Mouse (Mus musculus): ENCODE data around the gene Gm3072. TPM values are rescaled to one million over a fixed set of nuclear protein-coding genes. Genes with fewer than 3 reads are reported as not detected.
"Not testable (repeated sequence)": the region's sequence is repeated elsewhere in the genome, so short reads cannot be mapped to it uniquely, and the experiment has no call there.

Gene Gm3072
- not detected in 2 replicates for polyA plus RNA-seq (2011; ENCODE audit: insufficient read depth, insufficient read length, low read depth, missing spikeins)

- H3K36me3 ChIP-seq (ENCODE audit: control insufficient read depth, insufficient read depth, low read length, poor library complexity, severe bottlenecking); H3K27ac ChIP-seq (ENCODE audit: insufficient read depth, low read length); H3K4me3 ChIP-seq (ENCODE audit: low read depth, low read length); H3K4me1 ChIP-seq (ENCODE audit: control insufficient read depth, insufficient read depth, low read length); H3K9me3 ChIP-seq (replicated peaks; ENCODE audit: control insufficient read depth, insufficient read depth, low read length, poor library complexity, severe bottlenecking); H3K9ac ChIP-seq (ENCODE audit: low read depth, poor library complexity, severe bottlenecking); H3K27me3 ChIP-seq (ENCODE audit: control insufficient read depth, insufficient read depth, low read length, poor library complexity, severe bottlenecking): not testable (repeated sequence)
Measured at GRCm38 (mm10) chr14:41624512-41624911, at the start of gene Gm3072. Gene Gm3072 (minus strand): TSS chr14:41624612.

- H3K9me3 ChIP-seq (replicated peaks; ENCODE audit: control insufficient read depth, insufficient read depth, low read length, poor library complexity, severe bottlenecking); H3K27ac ChIP-seq (ENCODE audit: insufficient read depth, low read length); H3K4me1 ChIP-seq (ENCODE audit: control insufficient read depth, insufficient read depth, low read length); H3K4me3 ChIP-seq (ENCODE audit: low read depth, low read length); H3K9ac ChIP-seq (ENCODE audit: low read depth, poor library complexity, severe bottlenecking); H3K36me3 ChIP-seq (ENCODE audit: control insufficient read depth, insufficient read depth, low read length, poor library complexity, severe bottlenecking); H3K27me3 ChIP-seq (ENCODE audit: control insufficient read depth, insufficient read depth, low read length, poor library complexity, severe bottlenecking): not testable (repeated sequence)
Measured at GRCm38 (mm10) chr14:41648176-41648575, 23.8 kb upstream of the Gm3072 start.

- not testable (repeated sequence) for H3K27ac ChIP-seq (ENCODE audit: insufficient read depth, low read length); H3K36me3 ChIP-seq (ENCODE audit: control insufficient read depth, insufficient read depth, low read length, poor library complexity, severe bottlenecking); H3K9me3 ChIP-seq (replicated peaks; ENCODE audit: control insufficient read depth, insufficient read depth, low read length, poor library complexity, severe bottlenecking); H3K4me1 ChIP-seq (ENCODE audit: control insufficient read depth, insufficient read depth, low read length); H3K9ac ChIP-seq (ENCODE audit: low read depth, poor library complexity, severe bottlenecking); H3K27me3 ChIP-seq (ENCODE audit: control insufficient read depth, insufficient read depth, low read length, poor library complexity, severe bottlenecking); H3K4me3 ChIP-seq (ENCODE audit: low read depth, low read length)
Measured at GRCm38 (mm10) chr14:41646387-41646786, 22.0 kb upstream of the Gm3072 start, which contains the start of gene Gm3676. Gene Gm3676 (minus strand): TSS chr14:41646487.

GRCm38 (mm10) chr14:41630144-41630543, 5.7 kb upstream of the Gm3072 start:
- not testable (repeated sequence) for H3K27me3 ChIP-seq (ENCODE audit: control insufficient read depth, insufficient read depth, low read length, poor library complexity, severe bottlenecking); H3K4me3 ChIP-seq (ENCODE audit: low read depth, low read length); H3K27ac ChIP-seq (ENCODE audit: insufficient read depth, low read length); H3K36me3 ChIP-seq (ENCODE audit: control insufficient read depth, insufficient read depth, low read length, poor library complexity, severe bottlenecking); H3K9ac ChIP-seq (ENCODE audit: low read depth, poor library complexity, severe bottlenecking); H3K4me1 ChIP-seq (ENCODE audit: control insufficient read depth, insufficient read depth, low read length); H3K9me3 ChIP-seq (replicated peaks; ENCODE audit: control insufficient read depth, insufficient read depth, low read length, poor library complexity, severe bottlenecking)

- not testable (repeated sequence) for H3K9me3 ChIP-seq (replicated peaks; ENCODE audit: control insufficient read depth, insufficient read depth, low read length, poor library complexity, severe bottlenecking); H3K9ac ChIP-seq (ENCODE audit: low read depth, poor library complexity, severe bottlenecking); H3K4me3 ChIP-seq (ENCODE audit: low read depth, low read length); H3K4me1 ChIP-seq (ENCODE audit: control insufficient read depth, insufficient read depth, low read length); H3K27ac ChIP-seq (ENCODE audit: insufficient read depth, low read length); H3K36me3 ChIP-seq (ENCODE audit: control insufficient read depth, insufficient read depth, low read length, poor library complexity, severe bottlenecking); H3K27me3 ChIP-seq (ENCODE audit: control insufficient read depth, insufficient read depth, low read length, poor library complexity, severe bottlenecking)
Measured at GRCm38 (mm10) chr14:41622535-41622934, 1.9 kb downstream of the Gm3072 start.

- H3K4me1 ChIP-seq (ENCODE audit: control insufficient read depth, insufficient read depth, low read length); H3K9me3 ChIP-seq (replicated peaks; ENCODE audit: control insufficient read depth, insufficient read depth, low read length, poor library complexity, severe bottlenecking); H3K9ac ChIP-seq (ENCODE audit: low read depth, poor library complexity, severe bottlenecking); H3K36me3 ChIP-seq (ENCODE audit: control insufficient read depth, insufficient read depth, low read length, poor library complexity, severe bottlenecking); H3K27ac ChIP-seq (ENCODE audit: insufficient read depth, low read length); H3K27me3 ChIP-seq (ENCODE audit: control insufficient read depth, insufficient read depth, low read length, poor library complexity, severe bottlenecking); H3K4me3 ChIP-seq (ENCODE audit: low read depth, low read length): not testable (repeated sequence)
Measured at GRCm38 (mm10) chr14:41610690-41611089, 13.7 kb downstream of the Gm3072 start.

- H3K9ac ChIP-seq (ENCODE audit: low read depth, poor library complexity, severe bottlenecking); H3K4me3 ChIP-seq (ENCODE audit: low read depth, low read length); H3K36me3 ChIP-seq (ENCODE audit: control insufficient read depth, insufficient read depth, low read length, poor library complexity, severe bottlenecking); H3K27ac ChIP-seq (ENCODE audit: insufficient read depth, low read length); H3K27me3 ChIP-seq (ENCODE audit: control insufficient read depth, insufficient read depth, low read length, poor library complexity, severe bottlenecking); H3K4me1 ChIP-seq (ENCODE audit: control insufficient read depth, insufficient read depth, low read length); H3K9me3 ChIP-seq (replicated peaks; ENCODE audit: control insufficient read depth, insufficient read depth, low read length, poor library complexity, severe bottlenecking): not testable (repeated sequence)
Measured at GRCm38 (mm10) chr14:41600935-41601334, 23.5 kb downstream of the Gm3072 start.

- H3K4me1 ChIP-seq (ENCODE audit: control insufficient read depth, insufficient read depth, low read length); H3K4me3 ChIP-seq (ENCODE audit: low read depth, low read length); H3K27ac ChIP-seq (ENCODE audit: insufficient read depth, low read length); H3K27me3 ChIP-seq (ENCODE audit: control insufficient read depth, insufficient read depth, low read length, poor library complexity, severe bottlenecking); H3K9ac ChIP-seq (ENCODE audit: low read depth, poor library complexity, severe bottlenecking); H3K36me3 ChIP-seq (ENCODE audit: control insufficient read depth, insufficient read depth, low read length, poor library complexity, severe bottlenecking); H3K9me3 ChIP-seq (replicated peaks; ENCODE audit: control insufficient read depth, insufficient read depth, low read length, poor library complexity, severe bottlenecking): not testable (repeated sequence)
Measured at GRCm38 (mm10) chr14:41586346-41586745, 38.1 kb downstream of the Gm3072 start.

GRCm38 (mm10) chr14:41572911-41573310, 51.5 kb downstream of the Gm3072 start, which contains the start of gene 1700049E17Rik2:
Gene 1700049E17Rik2 (plus strand): TSS chr14:41573211.
- not testable (repeated sequence) for H3K9me3 ChIP-seq (replicated peaks; ENCODE audit: control insufficient read depth, insufficient read depth, low read length, poor library complexity, severe bottlenecking); H3K9ac ChIP-seq (ENCODE audit: low read depth, poor library complexity, severe bottlenecking); H3K27ac ChIP-seq (ENCODE audit: insufficient read depth, low read length); H3K27me3 ChIP-seq (ENCODE audit: control insufficient read depth, insufficient read depth, low read length, poor library complexity, severe bottlenecking); H3K4me3 ChIP-seq (ENCODE audit: low read depth, low read length); H3K4me1 ChIP-seq (ENCODE audit: control insufficient read depth, insufficient read depth, low read length); H3K36me3 ChIP-seq (ENCODE audit: control insufficient read depth, insufficient read depth, low read length, poor library complexity, severe bottlenecking)
